Mouse (Mus musculus): Measurements from ENCODE around the gene Ctnna3. TPM values are rescaled to one million over a fixed set of nuclear protein-coding genes. Genes with fewer than 3 reads are reported as not detected.
"Not testable (repeated sequence)": the region's sequence is repeated elsewhere in the genome, so short reads cannot be mapped to it uniquely, and the experiment has no call there.

Gene Ctnna3
- polyA plus RNA-seq, 1 experiment from 2014 or later = 0.42 TPM

DNA sequence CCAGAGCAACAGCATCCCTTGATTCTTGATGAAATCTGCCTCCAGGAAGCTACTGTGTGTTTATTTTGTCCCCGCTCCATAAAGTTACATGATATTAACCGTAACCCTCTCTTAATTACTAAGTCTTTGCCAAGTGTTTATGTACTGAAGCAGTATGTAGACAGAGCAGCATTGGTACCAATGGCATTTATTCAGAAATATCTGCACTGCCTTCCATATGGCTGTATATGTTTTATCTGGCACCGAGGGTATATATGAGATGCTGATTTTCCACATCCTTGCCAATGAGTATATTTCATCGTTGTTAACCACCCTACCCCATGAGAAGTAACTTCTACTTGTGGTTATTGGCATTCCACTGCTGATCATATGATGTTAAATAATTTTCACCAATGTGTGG, 947.9 kb downstream of the Ctnna3 start:
- ATAC-seq (ENCODE audit: low FRiP score) (no peak), DNase-seq (ENCODE audit: low spot score) (no peak)
- Histone ChIP-seq H3K27me3 (ENCODE audit: control insufficient read depth, insufficient read depth, low read length) (no peaks in the 10 kb centered on the region), H3K9me3 (ENCODE audit: control insufficient read depth, low read length) (no peaks in the 10 kb centered on the region), H3K36me3 (ENCODE audit: control insufficient read depth, insufficient read depth, low read length) (no peaks in the 10 kb centered on the region), H3K9ac (ENCODE audit: low read depth, low read length) (no peak overlapping the region), H3K4me1 (replicated peaks; ENCODE audit: control insufficient read depth, insufficient read depth, low read length) (no peaks in the 10 kb centered on the region), H3K27ac (ENCODE audit: low read depth, low read length) (no peak overlapping the region), H3K4me3 (ENCODE audit: low read depth, low read length) (no peak overlapping the region), H3K4me2 (replicated peaks; ENCODE audit: low read depth, low read length) (no peak overlapping the region)
- WGBS = 91% methylated on average over 4 of the region's 4 CpGs

DNA sequence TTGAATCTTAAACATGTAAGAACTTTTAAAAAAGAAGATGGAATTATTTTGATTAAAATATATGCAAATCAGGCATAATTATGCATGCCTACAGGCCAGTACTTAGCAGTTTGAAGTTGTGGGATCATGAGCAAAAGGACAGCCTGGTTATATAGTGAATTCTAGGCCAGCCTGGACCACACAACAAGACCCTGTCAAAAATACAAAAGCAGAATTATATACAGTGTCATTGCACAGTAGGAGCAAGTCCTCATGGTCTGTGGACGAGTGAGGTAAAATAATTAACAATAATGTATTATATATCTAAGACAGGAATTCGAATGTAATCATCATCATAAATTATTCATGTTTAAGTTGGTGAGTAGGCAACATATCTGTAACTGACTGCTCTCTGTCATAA, 966.7 kb downstream of the Ctnna3 start:
- H3K4me1 ChIP-seq (replicated peaks; ENCODE audit: control insufficient read depth, insufficient read depth, low read length) = no peaks in the 10 kb centered on the region
- ATAC-seq (ENCODE audit: low FRiP score) = peak; percentile 66
- no peak overlapping the region for H3K4me2 ChIP-seq (replicated peaks; ENCODE audit: low read depth, low read length)
- no peaks in the 10 kb centered on the region for H3K36me3 ChIP-seq (ENCODE audit: control insufficient read depth, insufficient read depth, low read length)
- H3K27me3 ChIP-seq (ENCODE audit: control insufficient read depth, insufficient read depth, low read length) = no peaks in the 10 kb centered on the region
- no peak overlapping the region for H3K9ac ChIP-seq (ENCODE audit: low read depth, low read length)
- no peak overlapping the region for H3K27ac ChIP-seq (ENCODE audit: low read depth, low read length)
- DNase-seq (ENCODE audit: low spot score) = no peak
- H3K4me3 ChIP-seq (ENCODE audit: low read depth, low read length) = no peak overlapping the region
- 48% methylated on average over 2 of the region's 2 CpGs for WGBS
- H3K9me3 ChIP-seq (ENCODE audit: control insufficient read depth, low read length) = no peaks in the 10 kb centered on the region

DNA sequence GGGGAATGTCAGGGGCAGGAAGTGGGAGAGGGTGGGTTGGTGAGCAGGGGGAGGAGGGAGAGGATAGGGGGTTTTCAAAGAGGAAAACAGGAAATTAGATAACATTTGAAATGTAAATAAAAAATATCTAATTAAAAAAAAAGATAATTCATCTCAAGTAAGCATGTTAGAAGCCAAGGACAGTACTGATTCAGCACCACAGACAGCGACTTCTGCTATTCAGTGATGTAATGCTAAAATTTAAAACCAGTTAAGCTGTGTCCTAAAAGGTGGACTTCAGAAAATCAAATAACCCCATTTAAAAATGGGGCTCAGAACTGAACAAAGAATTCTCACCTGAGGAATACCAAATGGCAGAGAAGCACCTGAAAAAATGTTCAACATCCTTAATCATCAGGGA, 988.5 kb downstream of the Ctnna3 start:
- not testable (repeated sequence) for H3K4me1 ChIP-seq (replicated peaks; ENCODE audit: control insufficient read depth, insufficient read depth, low read length); H3K9me3 ChIP-seq (ENCODE audit: control insufficient read depth, low read length); ATAC-seq (ENCODE audit: low FRiP score); H3K4me2 ChIP-seq (replicated peaks; ENCODE audit: low read depth, low read length); H3K27ac ChIP-seq (ENCODE audit: low read depth, low read length); H3K27me3 ChIP-seq (ENCODE audit: control insufficient read depth, insufficient read depth, low read length); H3K9ac ChIP-seq (ENCODE audit: low read depth, low read length); H3K36me3 ChIP-seq (ENCODE audit: control insufficient read depth, insufficient read depth, low read length); H3K4me3 ChIP-seq (ENCODE audit: low read depth, low read length)
- WGBS = 27% methylated on average over 1 of the region's 1 CpGs
- DNase-seq (ENCODE audit: low spot score) = peak; percentile 14

DNA sequence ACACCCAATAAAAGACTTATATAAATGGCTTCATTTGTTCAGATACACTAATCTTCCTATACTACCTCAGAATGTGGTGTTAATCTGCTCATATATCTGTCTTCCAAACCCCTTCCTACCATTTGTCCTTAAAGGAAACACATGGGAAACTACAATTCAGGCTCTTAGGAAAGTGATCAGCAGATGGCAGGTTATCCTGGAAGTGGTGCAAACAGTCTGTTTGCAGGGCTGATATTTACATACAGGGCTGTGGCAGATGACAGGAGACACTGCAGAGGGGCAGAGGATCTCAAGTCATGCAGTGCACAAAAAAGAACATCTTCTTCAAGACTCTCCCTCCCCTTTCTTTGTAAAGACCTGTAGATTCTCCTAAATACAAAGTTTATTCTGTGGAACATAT, 1008.8 kb downstream of the Ctnna3 start:
- no peaks in the 10 kb centered on the region for H3K27me3 ChIP-seq (ENCODE audit: control insufficient read depth, insufficient read depth, low read length)
- DNase-seq (ENCODE audit: low spot score) (no peak), ATAC-seq (ENCODE audit: low FRiP score) (no peak)
- no peaks in the 10 kb centered on the region for H3K36me3 ChIP-seq (ENCODE audit: control insufficient read depth, insufficient read depth, low read length)
- H3K9ac ChIP-seq (ENCODE audit: low read depth, low read length) = no peak overlapping the region
- H3K4me1 ChIP-seq (replicated peaks; ENCODE audit: control insufficient read depth, insufficient read depth, low read length) = no peaks in the 10 kb centered on the region
- H3K4me2 ChIP-seq (replicated peaks; ENCODE audit: low read depth, low read length) = no peak overlapping the region
- no peaks in the 10 kb centered on the region for H3K9me3 ChIP-seq (ENCODE audit: control insufficient read depth, low read length)
- no peak overlapping the region for H3K4me3 ChIP-seq (ENCODE audit: low read depth, low read length)
- no peak overlapping the region for H3K27ac ChIP-seq (ENCODE audit: low read depth, low read length)

DNA sequence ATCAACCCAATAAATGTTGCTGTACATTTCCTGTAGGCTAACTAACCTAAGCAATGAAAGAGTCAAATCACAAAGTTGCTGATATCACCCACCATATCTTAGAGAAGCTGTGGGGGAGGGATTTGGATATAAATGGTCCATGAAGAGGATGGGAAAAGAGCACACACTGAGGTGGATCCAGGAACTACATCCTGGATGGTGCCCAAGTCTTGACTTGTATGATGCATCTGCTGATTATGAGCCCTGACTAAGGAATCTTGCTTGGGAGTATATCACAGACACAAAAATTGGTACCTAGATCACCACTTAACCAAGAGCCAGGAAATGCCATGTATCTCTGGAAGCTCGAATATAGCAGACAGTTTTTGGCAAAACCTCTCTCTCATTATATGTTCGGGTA, 1018.7 kb downstream of the Ctnna3 start:
- DNase-seq (ENCODE audit: low spot score) (no peak), ATAC-seq (ENCODE audit: low FRiP score) (no peak)
- H3K9me3 ChIP-seq (ENCODE audit: control insufficient read depth, low read length) = no peaks in the 10 kb centered on the region
- H3K36me3 ChIP-seq (ENCODE audit: control insufficient read depth, insufficient read depth, low read length) = no peaks in the 10 kb centered on the region
- H3K9ac ChIP-seq (ENCODE audit: low read depth, low read length) = no peak overlapping the region
- WGBS = 86% methylated on average over 2 of the region's 2 CpGs
- H3K4me3 ChIP-seq (ENCODE audit: low read depth, low read length) = no peak overlapping the region
- no peak overlapping the region for H3K4me2 ChIP-seq (replicated peaks; ENCODE audit: low read depth, low read length)
- no peaks in the 10 kb centered on the region for H3K4me1 ChIP-seq (replicated peaks; ENCODE audit: control insufficient read depth, insufficient read depth, low read length)
- H3K27ac ChIP-seq (ENCODE audit: low read depth, low read length) = no peak overlapping the region
- H3K27me3 ChIP-seq (ENCODE audit: control insufficient read depth, insufficient read depth, low read length) = no peaks in the 10 kb centered on the region

DNA sequence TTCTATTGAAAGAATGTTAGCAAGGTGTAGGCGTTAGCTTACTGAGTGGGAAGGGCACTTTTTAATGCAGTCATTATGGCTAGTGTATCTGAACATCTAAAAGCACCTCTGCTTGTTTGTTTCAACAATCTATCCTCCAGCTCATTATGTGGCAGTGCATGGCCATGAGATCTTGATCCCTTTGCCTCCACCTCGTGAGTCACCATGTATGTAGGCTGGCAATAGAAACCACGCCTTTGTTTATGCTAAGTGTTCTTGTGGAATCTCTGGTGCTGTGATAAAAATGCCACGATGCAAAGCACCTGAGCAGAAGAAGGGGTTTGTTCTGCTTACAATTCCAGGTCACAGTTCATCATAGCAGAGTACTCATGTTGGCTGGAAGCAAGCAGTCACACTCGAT, 1053.4 kb downstream of the Ctnna3 start:
- no peak overlapping the region for H3K9ac ChIP-seq (ENCODE audit: low read depth, low read length)
- no peaks in the 10 kb centered on the region for H3K27me3 ChIP-seq (ENCODE audit: control insufficient read depth, insufficient read depth, low read length)
- H3K9me3 ChIP-seq (ENCODE audit: control insufficient read depth, low read length) = no peaks in the 10 kb centered on the region
- DNase-seq (ENCODE audit: low spot score) (no peak), ATAC-seq (ENCODE audit: low FRiP score) (no peak)
- no peak overlapping the region for H3K4me3 ChIP-seq (ENCODE audit: low read depth, low read length)
- H3K27ac ChIP-seq (ENCODE audit: low read depth, low read length) = no peak overlapping the region
- no peaks in the 10 kb centered on the region for H3K36me3 ChIP-seq (ENCODE audit: control insufficient read depth, insufficient read depth, low read length)
- 92% methylated on average over 5 of the region's 5 CpGs for WGBS
- no peak overlapping the region for H3K4me2 ChIP-seq (replicated peaks; ENCODE audit: low read depth, low read length)
- H3K4me1 ChIP-seq (replicated peaks; ENCODE audit: control insufficient read depth, insufficient read depth, low read length) = no peaks in the 10 kb centered on the region

DNA sequence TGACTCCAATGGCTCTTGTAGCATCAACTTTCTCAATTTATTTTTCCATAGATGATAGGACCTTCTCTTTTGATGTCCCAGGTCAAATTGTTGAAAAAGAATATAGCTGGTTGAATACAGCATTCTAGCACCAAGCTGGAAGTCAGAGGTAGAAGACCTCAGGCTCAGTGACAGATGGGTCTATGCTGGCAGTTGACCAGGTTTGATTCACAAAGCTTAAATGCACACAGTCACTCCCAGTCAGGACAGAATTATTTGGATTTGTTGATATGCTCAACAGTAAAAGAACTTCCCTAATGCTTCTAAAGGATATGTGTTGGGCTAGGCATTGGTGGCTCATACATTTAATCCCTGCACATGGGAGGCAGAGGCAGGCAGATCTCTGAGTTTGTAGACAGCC, 1059.6 kb downstream of the Ctnna3 start:
- DNase-seq (ENCODE audit: low spot score) = no peak
- no peak overlapping the region for H3K27ac ChIP-seq (ENCODE audit: low read depth, low read length)
- no peak for ATAC-seq (ENCODE audit: low FRiP score)
- H3K9ac ChIP-seq (ENCODE audit: low read depth, low read length) = no peak overlapping the region
- no peaks in the 10 kb centered on the region for H3K4me1 ChIP-seq (replicated peaks; ENCODE audit: control insufficient read depth, insufficient read depth, low read length)
- no peaks in the 10 kb centered on the region for H3K27me3 ChIP-seq (ENCODE audit: control insufficient read depth, insufficient read depth, low read length)
- H3K4me3 ChIP-seq (ENCODE audit: low read depth, low read length) = no peak overlapping the region
- H3K4me2 ChIP-seq (replicated peaks; ENCODE audit: low read depth, low read length) = no peak overlapping the region
- no peaks in the 10 kb centered on the region for H3K9me3 ChIP-seq (ENCODE audit: control insufficient read depth, low read length)
- H3K36me3 ChIP-seq (ENCODE audit: control insufficient read depth, insufficient read depth, low read length) = no peaks in the 10 kb centered on the region

DNA sequence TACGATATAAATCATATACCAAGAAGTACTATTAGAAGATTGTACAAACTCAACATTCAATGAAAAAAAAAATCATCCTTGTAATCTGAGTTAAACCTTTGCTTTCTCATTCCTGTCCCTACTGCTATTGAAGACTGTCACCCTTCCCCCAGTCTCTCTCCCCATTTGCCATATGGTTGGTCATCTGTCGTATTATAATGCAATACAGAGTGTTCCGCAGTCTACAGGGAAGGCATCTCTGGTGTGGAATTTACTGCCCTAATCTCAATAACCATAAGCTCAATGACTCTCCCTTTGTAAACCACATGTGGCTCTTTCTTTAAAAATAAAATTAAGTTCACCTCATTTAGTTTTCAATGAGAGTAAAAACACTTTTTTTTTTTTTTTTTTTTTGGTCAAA, 1113.7 kb downstream of the Ctnna3 start:
- H3K27me3 ChIP-seq (ENCODE audit: control insufficient read depth, insufficient read depth, low read length) = no peaks in the 10 kb centered on the region
- 64% methylated on average over 3 of the region's 3 CpGs for WGBS
- no peaks in the 10 kb centered on the region for H3K4me1 ChIP-seq (replicated peaks; ENCODE audit: control insufficient read depth, insufficient read depth, low read length)
- no peak overlapping the region for H3K4me3 ChIP-seq (ENCODE audit: low read depth, low read length)
- peak; percentile 75 for ATAC-seq (ENCODE audit: low FRiP score)
- no peak overlapping the region for H3K4me2 ChIP-seq (replicated peaks; ENCODE audit: low read depth, low read length)
- no peak overlapping the region for H3K9ac ChIP-seq (ENCODE audit: low read depth, low read length)
- no peaks in the 10 kb centered on the region for H3K36me3 ChIP-seq (ENCODE audit: control insufficient read depth, insufficient read depth, low read length)
- no peak overlapping the region for H3K27ac ChIP-seq (ENCODE audit: low read depth, low read length)
- no peaks in the 10 kb centered on the region for H3K9me3 ChIP-seq (ENCODE audit: control insufficient read depth, low read length)
- peak; percentile 8 for DNase-seq (ENCODE audit: low spot score)

DNA sequence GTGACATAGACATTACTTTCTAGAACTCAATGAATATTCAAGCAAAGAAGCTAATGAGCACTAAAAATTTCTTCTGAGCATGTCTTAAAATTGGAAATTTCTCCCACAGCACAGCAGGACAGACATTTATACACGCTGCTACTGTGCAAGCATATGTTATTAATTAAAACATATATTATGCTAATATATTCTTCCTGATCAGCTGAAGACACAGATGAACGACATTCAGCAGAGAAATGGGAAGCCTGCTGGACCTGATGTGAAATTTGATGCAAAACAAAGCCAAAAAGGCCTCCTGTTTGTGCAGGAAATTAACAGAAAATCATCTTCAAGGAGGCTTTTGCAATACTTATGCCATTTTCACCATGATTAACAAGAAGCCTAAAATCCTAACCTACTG, 1114.5 kb downstream of the Ctnna3 start:
- Histone ChIP-seq H3K27me3 (ENCODE audit: control insufficient read depth, insufficient read depth, low read length) (no peaks in the 10 kb centered on the region), H3K9me3 (ENCODE audit: control insufficient read depth, low read length) (no peaks in the 10 kb centered on the region), H3K9ac (ENCODE audit: low read depth, low read length) (no peak overlapping the region), H3K27ac (ENCODE audit: low read depth, low read length) (no peak overlapping the region), H3K36me3 (ENCODE audit: control insufficient read depth, insufficient read depth, low read length) (no peaks in the 10 kb centered on the region), H3K4me3 (ENCODE audit: low read depth, low read length) (no peak overlapping the region), H3K4me2 (replicated peaks; ENCODE audit: low read depth, low read length) (no peak overlapping the region), H3K4me1 (replicated peaks; ENCODE audit: control insufficient read depth, insufficient read depth, low read length) (no peaks in the 10 kb centered on the region)
- DNase-seq (ENCODE audit: low spot score) (peak; percentile 1), ATAC-seq (ENCODE audit: low FRiP score) (peak; percentile 64; the same call in 1 of the 2 replicates)
- WGBS = 42% methylated on average over 2 of the region's 2 CpGs
